Mouse (Mus musculus) forebrain, postnatal 0 days (tissue): ENCODE measurements around the gene Jun. TPM values are rescaled to one million over a fixed set of nuclear protein-coding genes. Genes with fewer than 3 reads are reported as not detected.

Experiments
- ATAC-seq: fragments of 200-750 bp; cut with Nextera tagmentation; 2 replicates; pipeline ENCODE4 v1.8.0; 2017; ENCODE audit warnings: mild to moderate bottlenecking, moderate library complexity
- DNase-seq: peaks from one replicate; pipeline ENCODE4 v3.0.0-alpha.2; 2015
- H3K27ac ChIP-seq: fragments of 300-500 bp; sonication (generic); 2 replicates; pipeline ENCODE4 v1.5.1; 2014; ENCODE audit warnings: low read depth, mild to moderate bottlenecking, antibody characterized with exemption, low read length, moderate library complexity, mixed read lengths
- H3K27me3 ChIP-seq: fragments of 300-500 bp; sonication (generic); 2 replicates; pipeline ENCODE4 v1.6.1; 2014; ENCODE audit warnings: mild to moderate bottlenecking, low read length, mixed read lengths; ENCODE audit not compliant: insufficient read depth
- H3K36me3 ChIP-seq: fragments of 300-500 bp; sonication (generic); 2 replicates; pipeline ENCODE4 v1.6.1; 2014; ENCODE audit warnings: mild to moderate bottlenecking, moderate library complexity; ENCODE audit not compliant: insufficient read depth
- H3K4me1 ChIP-seq: fragments of 300-500 bp; sonication (generic); 2 replicates; pipeline ENCODE4 v1.6.1; 2014; ENCODE audit warnings: antibody characterized with exemption; ENCODE audit not compliant: insufficient read depth
- H3K4me2 ChIP-seq: fragments of 300-500 bp; sonication (generic); 2 replicates; pipeline ENCODE4 v1.6.1; 2014; ENCODE audit warnings: low read depth, mild to moderate bottlenecking, moderate library complexity
- H3K4me3 ChIP-seq: fragments of 300-500 bp; sonication (generic); 2 replicates; pipeline ENCODE4 v1.5.1; 2014; ENCODE audit warnings: low read depth, low read length, mixed read lengths
- H3K9ac ChIP-seq: fragments of 300-500 bp; sonication (generic); 2 replicates; pipeline ENCODE4 v1.6.1; 2014; ENCODE audit warnings: mild to moderate bottlenecking
- H3K9me3 ChIP-seq: fragments of 300-500 bp; sonication (generic); 2 replicates; pipeline ENCODE4 v1.6.1; 2016; ENCODE audit warnings: low read length
- CTCF ChIP-seq: sonication (generic); IDR thresholded peaks from 2 replicates; pipeline ENCODE4 v1.5.1; 2016; ENCODE audit warnings: antibody characterized with exemption, control low read depth, low read depth
- WGBS: fragments of 180-500 bp; shearing (Covaris S2); extraction: QIAGEN DNeasy Blood & Tissue Kit; methylation state at CpG from one replicate; pipeline ENCODE4 v1.1.7; 2014; 5-methylcytosine and 5-hydroxymethylcytosine counted together
- polyA plus RNA-seq: library from polyadenylated mRNA; unstranded; fragments of >200 nt; fragmentation: Nextera tagmentation; extraction: Ambion mirVana; gene quantifications from 2 replicates; pipeline ENCODE4 v1.2.1, GENCODE M21; 2015
- total RNA-seq: library from RNA; depleted of rRNA; stranded (reverse); fragments of >200 nt; gene quantifications from 2 replicates; pipeline ENCODE4 v1.2.3, GENCODE M21; 2014

The Jun gene
- total and polyA plus RNA-seq, 2 experiments from 2014 or later, result 42.9 to 50.1 TPM

DNA sequence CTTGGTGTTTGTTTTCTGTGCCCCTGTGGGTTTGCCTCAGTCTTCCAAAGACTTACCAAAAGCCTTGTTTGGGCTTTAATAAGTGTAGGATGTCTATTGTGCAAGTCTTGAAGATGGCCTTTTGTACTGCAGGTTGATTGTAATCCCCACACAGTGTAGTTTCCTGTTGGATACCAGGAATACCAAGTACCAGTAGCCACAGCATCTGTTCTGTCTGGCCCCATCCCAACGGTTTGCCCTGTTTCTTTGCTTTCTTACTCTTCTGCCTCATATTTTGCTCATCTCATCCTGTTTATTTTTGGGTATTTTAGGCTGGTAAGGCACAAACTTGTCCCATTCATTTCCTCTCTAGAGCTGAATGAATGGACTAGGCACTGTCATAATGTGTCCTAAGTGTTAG is 3.3 kb upstream of the Jun start:
- Histone ChIP-seq H3K4me3 (no peak overlapping the region), H3K27me3 (no peaks in the 10 kb centered on the region), H3K4me1 (peaks cover 3% of the 10 kb centered on the region; the same call in 1 of the 2 replicates), H3K27ac (no peak overlapping the region), H3K4me2 (no peak overlapping the region), H3K9ac (no peak overlapping the region), H3K9me3 (no peaks in the 10 kb centered on the region), H3K36me3 (no peaks in the 10 kb centered on the region)
- TF ChIP-seq CTCF, result no peak
- DNase-seq (no peak), ATAC-seq (no peak)
- WGBS, result 55% methylated on average over 1 of the region's 1 CpGs

DNA sequence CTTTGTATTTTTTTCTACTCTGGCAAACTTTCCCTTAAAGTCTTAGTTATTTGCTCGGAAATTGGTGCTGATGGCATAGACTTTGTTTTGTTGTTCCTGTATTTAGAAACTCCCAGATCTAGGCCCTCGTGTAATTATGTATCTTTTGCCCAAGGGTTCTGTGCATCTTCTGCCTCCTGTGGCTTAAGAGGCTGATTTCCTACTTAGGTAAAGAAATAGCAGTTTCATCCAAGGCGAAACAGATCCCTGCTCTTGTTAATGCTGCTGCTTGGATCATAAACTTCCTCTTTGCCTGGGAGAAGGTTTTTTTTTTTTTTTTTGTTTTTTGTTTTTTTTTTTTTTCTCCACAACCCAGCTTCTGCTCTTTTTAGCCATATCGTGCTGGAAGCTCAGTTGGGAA is 2.3 kb upstream of the Jun start:
- Histone ChIP-seq H3K27me3 (no peaks in the 10 kb centered on the region), H3K4me2 (no peak overlapping the region), H3K4me3 (no peak overlapping the region), H3K9ac (no peak overlapping the region), H3K36me3 (no peaks in the 10 kb centered on the region), H3K27ac (no peak overlapping the region), H3K4me1 (peaks cover 3% of the 10 kb centered on the region; the same call in 1 of the 2 replicates), H3K9me3 (no peaks in the 10 kb centered on the region)
- WGBS, result 44% methylated on average over 4 of the region's 4 CpGs
- ATAC-seq, result no peak
- no peak for DNase-seq
- no peak for TF ChIP-seq CTCF

DNA sequence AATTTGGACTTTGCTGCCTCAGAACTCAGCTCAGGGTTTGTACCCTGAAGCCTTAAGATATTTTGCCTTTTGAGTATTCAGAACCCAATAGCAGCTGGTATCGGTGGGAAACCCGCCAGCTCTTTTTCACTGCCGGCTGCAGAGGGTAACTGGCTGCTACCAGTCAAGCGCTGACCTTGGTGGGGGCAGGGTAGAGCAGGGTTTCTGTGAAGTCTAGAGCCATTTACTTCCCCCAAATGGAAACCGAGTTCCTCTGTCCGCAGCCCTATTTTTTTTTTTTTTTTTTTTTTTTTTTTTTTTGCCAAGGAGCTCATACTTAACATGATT is 1.7 kb upstream of the Jun start:
- Histone ChIP-seq H3K27me3 (no peaks in the 10 kb centered on the region), H3K9ac (peak overlapping the region; percentile 26; the same call in 1 of the 2 replicates), H3K4me2 (peak overlapping the region; percentile 74), H3K4me1 (peaks cover 9% of the 10 kb centered on the region; the same call in 1 of the 2 replicates), H3K36me3 (no peaks in the 10 kb centered on the region), H3K9me3 (no peaks in the 10 kb centered on the region), H3K4me3 (peak overlapping the region; percentile 73), H3K27ac (peak overlapping the region; percentile 62)
- WGBS, result 1% methylated on average over 6 of the region's 6 CpGs
- peak; percentile 66 for DNase-seq
- ATAC-seq, result no peak
- TF ChIP-seq CTCF, result no peak

DNA sequence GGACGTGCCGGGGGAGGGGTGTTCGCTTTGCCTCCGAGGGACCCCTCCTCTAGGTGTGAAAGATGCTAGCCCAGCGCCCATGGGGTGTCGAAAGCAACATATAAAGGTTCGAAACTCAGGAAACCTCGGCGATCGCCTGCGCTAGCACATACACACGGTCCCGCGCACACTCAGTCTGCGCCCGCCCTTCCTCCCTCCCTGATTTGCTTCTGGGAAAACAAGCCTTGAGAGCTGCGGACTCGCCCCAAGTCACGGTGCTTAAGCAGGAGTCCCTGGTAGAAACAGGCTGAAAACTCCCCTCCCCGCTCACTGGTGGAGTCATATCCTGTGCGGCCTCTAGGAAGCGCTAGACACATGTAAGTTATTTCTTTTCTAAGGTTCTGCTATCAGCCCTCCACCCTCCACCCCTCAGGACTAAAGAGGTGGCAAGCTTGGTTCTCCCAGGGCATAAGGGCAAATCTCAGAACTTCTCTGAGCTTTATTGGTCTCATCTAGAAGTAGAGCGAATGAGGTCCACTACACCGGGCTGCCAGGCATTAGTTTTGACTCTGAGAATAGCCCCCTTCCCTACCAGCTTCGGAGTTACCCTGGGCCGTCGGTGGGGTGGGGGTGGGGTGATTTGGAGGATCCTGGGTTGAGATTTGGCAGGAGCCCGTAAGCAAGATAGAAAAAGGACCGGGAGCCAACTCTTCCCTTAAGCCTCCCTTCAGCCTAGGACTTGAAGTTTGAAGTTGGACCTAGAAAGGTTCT is 1.2 kb upstream of the Jun start:
- Histone ChIP-seq H3K9me3 (no peaks in the 10 kb centered on the region), H3K4me3 (peak overlapping the region; percentile 73), H3K9ac (peak overlapping the region; percentile 68), H3K27ac (peak overlapping the region; percentile 95), H3K4me2 (peak overlapping the region; percentile 74), H3K27me3 (no peaks in the 10 kb centered on the region), H3K4me1 (peaks cover 13% of the 10 kb centered on the region; the same call in 1 of the 2 replicates), H3K36me3 (no peaks in the 10 kb centered on the region)
- DNase-seq (peak; percentile 92), ATAC-seq (peak; percentile 42)
- 2% methylated on average over 29 of the region's 29 CpGs for WGBS
- TF ChIP-seq CTCF, result peak; percentile 85

DNA sequence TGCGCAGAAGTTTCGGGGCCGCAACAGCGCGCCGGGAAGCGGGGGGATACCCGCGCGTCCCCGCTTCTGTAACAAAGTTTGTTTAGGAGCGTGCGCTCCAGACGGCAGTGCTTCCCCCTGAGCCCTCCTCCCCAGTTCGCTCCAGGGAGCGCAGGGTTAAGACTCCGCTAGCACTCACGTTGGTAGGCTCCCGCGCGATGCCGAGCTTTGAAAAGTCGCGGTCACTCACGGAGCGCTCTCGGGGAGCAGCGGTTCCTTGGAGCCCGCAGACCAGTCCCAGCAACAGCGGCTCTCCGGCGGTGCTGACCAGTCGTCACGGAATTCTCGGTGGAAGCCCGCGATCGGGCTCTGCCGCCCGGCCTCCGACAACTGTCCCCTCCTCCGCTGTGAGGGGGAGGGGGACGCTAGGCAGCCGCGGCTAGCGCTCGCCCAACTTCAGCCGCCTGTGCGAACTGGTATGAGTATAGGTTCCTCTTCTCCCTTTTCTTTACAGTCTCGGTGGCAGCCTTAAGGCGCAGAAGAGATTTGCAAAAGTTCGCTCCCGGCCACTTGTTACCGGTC is 631 bp downstream of the Jun start:
- peak overlapping the region; percentile 73 for H3K4me3 ChIP-seq
- DNase-seq (peak; percentile 62), ATAC-seq (no peak)
- peaks cover 13% of the 10 kb centered on the region; the same call in 1 of the 2 replicates for H3K4me1 ChIP-seq
- WGBS, result 2% methylated on average over 53 of the region's 54 CpGs
- H3K9me3 ChIP-seq, result no peaks in the 10 kb centered on the region
- no peak for TF ChIP-seq CTCF
- peak overlapping the region; percentile 95 for H3K4me2 ChIP-seq
- peak overlapping the region; percentile 94 for H3K27ac ChIP-seq
- H3K27me3 ChIP-seq, result no peaks in the 10 kb centered on the region
- H3K9ac ChIP-seq, result peak overlapping the region; percentile 79
- no peaks in the 10 kb centered on the region for H3K36me3 ChIP-seq

DNA sequence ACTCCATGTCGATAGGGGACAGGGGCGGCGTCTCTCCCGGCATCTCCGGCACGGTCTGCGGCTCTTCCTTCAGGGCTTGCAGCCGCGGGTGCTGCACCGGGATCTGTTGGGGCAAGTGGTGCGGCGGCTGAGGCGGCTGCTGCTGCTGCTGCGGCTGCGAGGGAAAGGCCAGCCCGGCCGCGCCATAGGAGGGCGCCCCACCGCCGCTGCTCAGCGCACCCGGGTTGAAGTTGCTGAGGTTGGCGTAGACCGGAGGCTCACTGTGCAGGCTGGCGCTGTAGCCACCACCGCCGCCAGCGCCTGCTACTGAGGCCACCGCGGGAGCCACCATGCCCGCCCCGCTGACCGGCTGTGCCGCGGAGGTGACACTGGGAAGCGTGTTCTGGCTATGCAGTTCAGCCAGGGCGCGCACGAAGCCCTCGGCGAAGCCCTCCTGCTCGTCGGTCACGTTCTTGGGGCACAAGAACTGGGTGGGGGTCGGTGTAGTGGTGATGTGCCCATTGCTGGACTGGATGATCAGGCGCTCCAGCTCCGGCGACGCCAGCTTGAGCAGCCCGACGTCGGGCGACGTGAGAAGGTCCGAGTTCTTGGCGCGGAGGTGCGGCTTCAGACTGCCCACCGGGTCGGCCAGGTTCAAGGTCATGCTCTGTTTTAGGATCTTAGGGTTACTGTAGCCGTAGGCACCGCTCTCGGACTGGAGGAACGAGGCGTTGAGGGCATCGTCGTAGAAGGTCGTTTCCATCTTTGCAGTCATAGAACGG is 1.3 kb downstream of the Jun start:
- 3% methylated on average over 69 of the region's 70 CpGs for WGBS
- H3K9ac ChIP-seq, result peak overlapping the region; percentile 79
- peaks cover 13% of the 10 kb centered on the region; the same call in 1 of the 2 replicates for H3K4me1 ChIP-seq
- no peaks in the 10 kb centered on the region for H3K9me3 ChIP-seq
- no peaks in the 10 kb centered on the region for H3K36me3 ChIP-seq
- TF ChIP-seq CTCF, result peak; percentile 77
- no peaks in the 10 kb centered on the region for H3K27me3 ChIP-seq
- DNase-seq (peak; percentile 78), ATAC-seq (peak; percentile 2; the same call in 1 of the 2 replicates)
- H3K4me3 ChIP-seq, result peak overlapping the region; percentile 73
- H3K4me2 ChIP-seq, result peak overlapping the region; percentile 95
- H3K27ac ChIP-seq, result peak overlapping the region; percentile 94
